Mouse (Mus musculus) fat pad, adult 2 months (tissue): ENCODE results near the gene Tsc22d1.

ENCODE experiments used
- DNase-seq: peaks from one replicate; pipeline ENCODE4 v3.0.0-alpha.2; 2011; ENCODE audit warnings: low read depth, low spot score; ENCODE audit errors: extremely low read depth

The Tsc22d1 gene

GRCm38 (mm10) chr14:76414862-76415780 is at the start of gene Tsc22d1:
Tsc22d1 (plus strand) TSS chr14:76414961.
- no peak for DNase-seq

GRCm38 (mm10) chr14:76373638-76374037 is 41.1 kb upstream of the Tsc22d1 start:
- no peak for DNase-seq

- DNase-seq: no peak
These were observed 40.2 kb upstream of the Tsc22d1 start for GRCm38 (mm10) chr14:76374601-76375000.

- no peak for DNase-seq
These were observed 38.2 kb upstream of the Tsc22d1 start for GRCm38 (mm10) chr14:76376561-76376960.

GRCm38 (mm10) chr14:76379411-76379810 is 35.4 kb upstream of the Tsc22d1 start:
- no peak for DNase-seq

- DNase-seq: no peak
These were observed 26.7 kb upstream of the Tsc22d1 start for GRCm38 (mm10) chr14:76388025-76388424.

- DNase-seq: no peak
These were observed 16.5 kb upstream of the Tsc22d1 start for GRCm38 (mm10) chr14:76398251-76398650.

- DNase-seq: no peak
These were observed 12.2 kb upstream of the Tsc22d1 start for GRCm38 (mm10) chr14:76402574-76402973.

GRCm38 (mm10) chr14:76409111-76409510 is 5.7 kb upstream of the Tsc22d1 start:
- DNase-seq: no peak

- DNase-seq: no peak
These were observed 1.0 kb upstream of the Tsc22d1 start for GRCm38 (mm10) chr14:76413773-76414121.

GRCm38 (mm10) chr14:76414122-76414861 is 469 bp upstream of the Tsc22d1 start:
- DNase-seq: no peak

- DNase-seq: no peak
These were observed 1.1 kb downstream of the Tsc22d1 start for GRCm38 (mm10) chr14:76415781-76416301.

- DNase-seq: no peak
These were observed 1.7 kb downstream of the Tsc22d1 start for GRCm38 (mm10) chr14:76416366-76417040.

- no peak for DNase-seq
These were observed 2.6 kb downstream of the Tsc22d1 start for GRCm38 (mm10) chr14:76417346-76417745.

- no peak for DNase-seq
These were observed 6.0 kb downstream of the Tsc22d1 start for GRCm38 (mm10) chr14:76420726-76421125.

- DNase-seq: no peak
These were observed 6.4 kb downstream of the Tsc22d1 start for GRCm38 (mm10) chr14:76421162-76421561.

- DNase-seq: no peak
These were observed 10.7 kb downstream of the Tsc22d1 start for GRCm38 (mm10) chr14:76425422-76425821.

- no peak for DNase-seq
These were observed 11.3 kb downstream of the Tsc22d1 start for GRCm38 (mm10) chr14:76425986-76426530.

GRCm38 (mm10) chr14:76428855-76429254 is 14.1 kb downstream of the Tsc22d1 start:
- no peak for DNase-seq

GRCm38 (mm10) chr14:76431918-76432317 is 17.2 kb downstream of the Tsc22d1 start:
- DNase-seq: no peak

- no peak for DNase-seq
These were observed 17.6 kb downstream of the Tsc22d1 start for GRCm38 (mm10) chr14:76432369-76432768.
